Mouse (Mus musculus) left cerebral cortex, adult 11 months (tissue): ENCODE results near the gene St8sia1.

Source experiments
- DNase-seq: peaks from one replicate; pipeline ENCODE4 v3.0.0; 2022; ENCODE audit warnings: low spot score

Gene St8sia1

DNA sequence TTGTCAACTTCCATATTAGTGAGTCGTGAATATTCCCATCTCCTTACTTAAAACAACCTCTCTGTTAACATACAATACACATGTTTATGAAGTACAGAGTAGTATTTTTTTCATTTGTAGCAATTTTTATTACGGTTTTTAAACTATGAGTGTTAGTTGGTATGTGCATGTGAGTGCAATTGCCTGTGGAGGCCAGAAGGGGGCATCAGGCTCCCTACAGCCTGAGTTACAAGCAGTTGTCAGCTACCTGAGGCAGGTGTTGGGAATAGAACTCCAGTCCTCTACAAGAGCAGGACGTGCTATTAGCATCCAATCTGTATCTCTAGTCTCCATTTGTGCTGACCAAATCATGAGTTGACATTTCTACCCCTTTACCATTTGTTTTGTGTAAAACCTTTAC lies 19.8 kb downstream of the St8sia1 start:
- DNase-seq, result no peak

DNA sequence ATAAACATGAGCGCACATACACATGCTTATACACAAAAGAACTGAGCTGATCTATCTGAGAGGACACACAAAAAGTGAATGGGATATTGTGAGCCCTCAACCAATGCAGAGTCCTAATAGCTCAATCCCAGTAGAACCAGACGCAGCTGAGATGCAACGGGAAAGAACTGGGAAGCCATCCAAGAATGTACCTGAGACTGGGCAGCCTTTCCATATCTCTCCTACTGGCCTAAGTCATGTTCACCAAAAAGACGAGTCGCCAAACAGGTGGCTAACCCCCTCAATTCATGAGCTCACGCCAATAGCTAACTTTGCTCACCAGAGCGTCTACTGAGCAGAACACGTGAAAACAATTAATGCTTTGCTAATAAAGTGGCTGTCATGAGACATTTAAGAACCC lies 20.8 kb downstream of the St8sia1 start:
- DNase-seq, result no peak

DNA sequence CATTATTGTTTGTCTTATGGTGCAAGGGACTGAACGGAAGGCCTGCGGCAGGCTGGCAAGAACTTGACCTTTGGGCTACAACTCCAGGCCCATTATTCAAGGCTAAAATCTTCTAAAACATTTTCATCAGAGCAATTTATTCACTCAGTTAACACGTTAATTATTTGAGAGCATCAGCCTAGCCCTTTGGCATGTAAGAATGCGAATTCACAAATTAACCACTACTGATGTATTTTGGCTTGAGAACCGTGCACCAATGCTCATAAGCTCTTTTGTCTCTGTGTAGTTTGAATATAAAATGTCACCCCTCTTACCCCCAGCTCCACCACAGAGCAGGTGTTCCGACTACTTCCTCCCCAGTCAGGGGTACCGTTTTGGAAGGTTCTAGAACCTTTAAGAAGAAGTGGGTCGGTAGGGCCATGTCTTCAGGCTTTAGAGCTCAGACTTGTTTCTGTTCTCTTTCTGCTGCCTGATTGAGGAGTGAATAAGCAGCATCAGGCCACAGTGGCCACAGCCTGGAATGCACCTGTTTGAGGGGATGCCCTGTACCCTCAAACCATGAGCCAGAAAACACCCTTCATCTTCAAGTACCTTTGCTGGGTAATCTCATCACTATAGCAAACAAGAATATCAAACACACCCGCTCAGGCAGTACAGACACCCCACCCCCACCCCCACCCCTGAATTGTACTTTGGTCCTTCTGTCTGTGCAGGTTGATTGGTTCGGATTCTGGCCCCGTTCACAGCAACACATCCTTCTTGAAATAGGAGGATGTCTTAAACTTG lies 22.5 kb downstream of the St8sia1 start:
- no peak for DNase-seq

DNA sequence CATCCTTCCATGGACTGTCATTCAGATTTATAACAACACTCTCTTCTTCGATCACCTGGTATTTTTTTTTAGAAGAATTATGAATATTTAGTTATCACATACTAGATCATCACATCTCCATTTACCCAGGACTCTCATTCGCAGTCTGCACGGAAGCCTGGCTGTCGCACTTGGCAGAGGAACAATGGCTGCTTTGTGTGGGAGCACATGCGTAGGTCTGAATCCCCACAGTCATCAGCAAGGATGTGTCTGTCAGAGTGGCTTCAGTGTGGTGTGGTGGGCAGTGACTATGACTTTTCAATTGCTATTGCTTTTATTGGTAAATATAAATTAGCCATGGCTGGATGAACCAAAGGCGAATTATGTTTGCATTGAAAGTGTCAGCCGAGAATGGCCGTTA lies 23.2 kb downstream of the St8sia1 start:
- DNase-seq, result no peak

DNA sequence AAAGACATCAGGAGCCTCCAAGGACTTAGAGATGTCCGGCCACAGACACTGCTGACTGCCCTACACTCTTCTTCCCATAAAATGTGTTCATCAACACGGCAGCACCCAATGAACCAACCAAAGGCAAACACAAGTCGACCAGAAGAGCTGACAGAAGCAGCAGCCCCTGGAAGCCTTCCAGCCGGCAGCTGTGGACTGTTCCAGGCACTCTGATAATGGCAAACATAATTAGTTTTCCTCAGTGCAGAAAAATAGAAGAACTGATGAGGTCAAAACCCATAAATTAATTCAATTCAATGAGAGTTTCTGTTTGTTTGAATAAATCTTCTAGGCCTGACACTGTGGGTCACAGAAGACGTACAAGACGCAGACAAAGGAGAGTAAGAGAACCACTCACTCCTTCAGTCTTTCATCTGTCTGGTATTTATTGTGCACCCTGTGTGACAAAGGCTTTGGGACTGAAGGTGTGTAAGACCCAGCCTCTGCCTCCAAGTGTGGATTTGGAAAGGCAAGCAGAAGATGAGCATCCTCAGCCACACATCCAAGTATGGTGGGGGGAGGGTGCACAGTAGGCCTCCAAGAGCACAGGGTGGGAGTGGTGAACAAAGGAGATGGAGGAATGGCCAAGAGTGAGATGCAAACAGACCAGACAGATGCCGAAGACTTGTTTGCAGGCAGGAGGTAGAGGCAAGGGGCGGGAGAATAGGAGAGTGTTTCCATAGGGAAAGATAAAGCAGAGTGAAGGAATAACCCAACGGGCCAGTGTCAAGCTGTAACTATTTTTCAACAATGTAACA lies 25.5 kb downstream of the St8sia1 start:
- DNase-seq, result no peak

DNA sequence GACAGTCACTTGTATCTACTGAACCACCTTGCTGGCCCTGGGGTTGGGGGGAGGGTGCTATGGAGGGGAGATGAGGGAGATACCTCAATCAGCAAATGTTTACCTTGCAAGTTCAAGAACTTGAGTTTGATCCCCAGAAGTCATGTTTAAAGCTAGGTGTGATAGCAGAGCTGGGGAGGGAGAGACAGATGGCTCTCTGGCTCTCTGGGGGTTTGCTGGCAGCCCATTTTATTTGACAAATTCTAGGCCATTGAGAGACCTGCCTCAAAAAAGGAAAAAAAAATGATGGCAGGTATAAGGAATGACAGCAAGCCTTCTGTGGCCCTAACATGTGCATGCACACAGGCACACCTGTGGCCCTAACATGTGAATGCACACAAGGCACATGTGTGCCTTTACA lies 26.2 kb downstream of the St8sia1 start:
- DNase-seq, result no peak

DNA sequence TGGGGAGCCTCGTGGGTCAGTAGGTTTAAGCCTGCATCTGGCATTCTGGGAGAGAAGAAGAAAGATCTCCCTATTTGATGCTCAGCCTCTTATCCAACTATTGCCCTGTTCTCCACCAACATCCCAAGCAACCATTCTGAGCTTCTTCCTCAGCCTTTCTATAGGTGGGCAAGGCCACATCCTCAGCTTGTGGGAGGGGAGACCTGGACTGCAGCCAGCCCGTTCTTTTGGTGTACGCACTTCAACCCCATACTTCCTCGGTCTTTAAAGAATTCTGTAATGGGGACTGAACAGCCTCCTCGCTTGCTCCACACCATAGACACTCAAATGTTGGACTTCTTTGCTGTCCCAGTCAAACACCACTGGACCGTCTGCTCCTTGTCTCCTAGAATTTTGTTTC lies 31.7 kb downstream of the St8sia1 start:
- DNase-seq, result no peak

DNA sequence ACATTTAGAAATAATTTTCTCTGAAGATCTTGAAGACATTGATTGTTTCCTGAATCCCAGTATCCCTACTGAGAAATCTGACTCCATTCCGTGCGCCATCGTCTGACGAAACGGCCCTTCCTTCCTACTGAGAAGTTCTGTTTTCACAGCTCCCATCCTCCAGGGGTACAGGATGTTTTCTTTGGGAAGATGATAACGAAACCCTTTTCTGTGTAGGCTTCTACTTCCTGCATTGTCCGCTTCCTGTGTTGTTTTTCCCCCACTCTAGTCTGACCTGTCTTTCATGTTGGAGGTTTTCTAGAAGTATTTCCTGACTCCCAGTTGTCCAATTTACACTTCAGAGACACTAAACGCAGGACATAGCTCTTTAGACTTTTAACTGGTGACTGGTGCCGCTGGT lies 32.1 kb downstream of the St8sia1 start:
- no peak for DNase-seq

DNA sequence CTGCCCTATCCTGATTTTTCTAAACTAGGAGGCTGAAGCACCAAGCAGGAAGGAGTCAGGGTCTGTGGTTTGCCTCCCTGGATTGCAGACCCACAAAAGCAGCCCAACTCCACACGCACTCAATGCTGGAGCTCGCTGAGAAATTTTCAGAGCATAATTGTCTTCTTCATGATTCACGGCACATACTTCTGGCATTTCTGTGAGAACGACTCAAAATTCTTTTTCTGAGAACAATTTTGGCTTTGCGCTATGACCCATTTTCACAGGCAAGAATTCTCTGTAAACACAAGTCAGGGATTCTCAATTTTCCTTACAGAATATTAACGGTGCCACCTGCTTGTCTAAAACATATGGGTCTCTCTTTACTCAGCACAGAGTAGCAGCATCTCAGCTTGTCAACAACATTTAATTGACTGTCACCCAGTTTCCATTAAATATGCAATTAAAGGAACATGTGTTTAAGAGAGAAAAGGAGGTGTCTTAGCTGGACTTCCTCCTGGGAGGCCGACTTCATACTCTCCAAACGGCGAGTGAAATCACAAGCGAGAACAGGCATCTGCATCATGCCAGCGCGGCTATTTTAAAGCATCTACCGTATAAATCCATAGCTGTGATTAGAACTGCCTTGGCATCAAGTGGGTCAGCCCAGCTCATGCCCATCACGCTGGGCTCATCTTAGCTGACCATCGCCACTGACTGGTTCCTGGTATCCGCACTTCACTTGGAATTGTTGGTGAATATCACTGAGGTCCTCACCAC lies 35.5 kb downstream of the St8sia1 start:
- DNase-seq, result no peak

DNA sequence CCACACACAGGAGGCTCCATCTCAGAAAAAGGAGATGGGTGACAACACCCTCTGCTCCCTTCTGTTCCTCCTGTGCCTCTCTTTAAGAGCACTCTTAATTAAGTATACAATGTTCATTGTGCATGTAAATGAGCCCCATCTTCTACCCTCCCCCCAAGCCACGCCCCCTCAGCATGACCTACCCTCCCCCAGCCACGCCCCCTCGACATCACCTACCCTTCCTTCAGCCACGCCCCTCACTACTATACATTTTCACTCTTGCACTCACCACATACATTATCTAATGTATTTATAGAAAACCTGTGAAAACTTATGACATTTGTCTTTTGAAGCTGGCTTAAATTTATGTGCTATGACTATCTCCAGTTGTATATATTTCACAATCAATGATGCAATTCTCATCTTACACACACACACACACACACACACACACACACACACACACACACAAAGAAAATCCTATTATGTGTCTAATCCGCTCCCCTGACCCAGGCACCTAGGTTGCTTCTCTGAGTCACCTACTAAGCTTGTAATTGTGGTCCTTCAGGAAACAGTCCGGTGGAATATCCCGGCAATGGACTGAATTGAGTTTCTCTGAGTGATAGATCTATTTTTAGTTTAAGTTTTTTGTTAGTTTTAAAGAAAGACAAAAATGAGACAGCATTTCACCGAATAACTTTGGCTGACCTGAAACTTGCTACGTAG lies 37.2 kb downstream of the St8sia1 start:
- DNase-seq, result no peak

DNA sequence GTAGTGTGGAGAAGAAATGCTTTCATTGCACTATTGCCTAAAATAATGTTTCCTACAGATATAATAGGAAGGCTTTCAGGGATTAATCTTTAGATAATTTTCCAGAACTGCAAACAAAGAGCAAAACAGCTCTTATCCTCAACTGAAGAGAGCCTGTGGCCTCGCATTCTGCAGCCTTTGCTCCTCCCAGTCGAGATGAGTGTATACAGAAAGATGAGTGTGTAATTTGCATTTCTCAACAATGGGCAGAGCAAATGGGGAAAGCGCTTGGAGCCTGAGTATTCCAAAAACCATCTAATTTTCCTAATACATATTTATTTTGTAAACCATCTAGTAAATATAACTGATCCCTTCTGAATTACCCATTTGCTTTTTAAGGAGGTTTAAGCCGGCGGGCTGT lies 38.3 kb downstream of the St8sia1 start:
- no peak for DNase-seq

DNA sequence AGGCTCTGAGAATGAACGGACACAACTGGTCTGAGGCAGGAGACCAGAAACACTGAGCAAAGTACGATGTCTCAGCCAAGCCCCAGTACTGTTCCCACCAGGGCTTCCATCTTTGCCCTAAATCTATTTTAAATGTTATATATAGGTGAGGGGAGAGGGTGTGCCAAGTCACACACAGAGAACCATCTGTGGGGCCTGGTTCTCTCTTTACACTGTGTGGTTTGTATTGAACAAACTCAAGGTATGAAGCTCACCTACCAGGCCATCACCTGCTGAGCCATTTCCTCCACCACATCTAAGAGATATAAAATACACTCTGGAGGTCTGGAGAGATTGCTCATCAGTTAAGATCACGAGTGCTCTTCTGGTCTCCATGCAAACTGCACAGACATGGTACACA lies 38.9 kb downstream of the St8sia1 start:
- no peak for DNase-seq

DNA sequence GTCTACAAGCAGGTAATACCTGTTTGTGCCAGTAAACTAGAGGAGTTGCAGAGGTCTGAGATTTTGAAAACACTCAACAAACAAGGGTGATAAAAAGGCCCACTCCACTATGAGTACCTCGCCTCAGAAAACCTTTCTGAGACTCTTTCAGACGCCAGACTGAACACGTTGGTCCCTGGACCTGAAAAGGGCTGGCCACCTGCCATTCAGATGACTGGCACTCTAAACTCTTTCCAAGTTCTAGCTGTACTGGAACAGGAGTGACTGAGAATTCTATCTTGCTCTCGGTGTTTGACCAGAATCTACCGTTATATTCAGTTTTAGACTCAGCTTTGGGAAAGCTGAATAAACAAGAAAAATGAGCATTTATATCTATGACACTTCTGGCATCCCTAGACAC lies 43.4 kb downstream of the St8sia1 start:
- DNase-seq, result no peak

DNA sequence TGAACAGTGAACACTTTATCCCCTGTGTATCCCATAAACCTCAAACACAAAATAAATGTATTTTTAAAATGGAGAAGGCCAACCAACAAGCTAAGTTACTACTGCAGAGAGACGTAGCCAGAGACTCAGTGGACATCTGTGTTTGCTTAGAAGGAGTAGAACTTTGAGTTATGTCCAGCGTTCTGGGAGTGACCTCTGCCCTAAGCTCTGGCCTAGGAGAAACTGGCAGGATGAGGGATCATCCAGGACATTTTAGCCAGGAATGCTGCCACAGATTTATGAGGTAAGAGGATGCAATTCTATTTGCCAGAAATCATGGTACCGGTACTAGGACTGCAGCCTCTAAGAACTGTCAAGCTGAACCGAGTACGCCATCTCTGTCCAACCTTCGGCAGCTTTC lies 45.6 kb downstream of the St8sia1 start:
- no peak for DNase-seq

DNA sequence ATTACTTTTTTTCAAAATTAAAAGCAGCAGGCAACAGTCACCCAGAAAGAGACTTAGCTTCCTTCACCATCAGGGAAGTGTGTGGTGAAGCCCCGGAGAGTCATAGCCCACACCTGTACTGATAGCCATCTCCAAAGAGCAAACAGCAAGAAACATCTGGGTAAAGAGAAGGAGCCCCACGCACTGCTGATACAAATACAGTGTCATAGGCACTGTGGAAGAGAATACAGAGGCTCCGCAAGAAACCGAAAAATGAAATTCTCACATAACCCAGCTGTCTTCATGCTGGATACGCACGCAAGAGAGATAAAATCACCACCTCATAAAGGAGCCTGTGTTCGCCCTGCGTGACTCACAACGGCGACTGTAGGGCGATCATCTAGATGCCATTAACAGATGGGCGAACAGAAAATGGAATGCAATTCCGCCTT lies 46.8 kb downstream of the St8sia1 start:
- no peak for DNase-seq

DNA sequence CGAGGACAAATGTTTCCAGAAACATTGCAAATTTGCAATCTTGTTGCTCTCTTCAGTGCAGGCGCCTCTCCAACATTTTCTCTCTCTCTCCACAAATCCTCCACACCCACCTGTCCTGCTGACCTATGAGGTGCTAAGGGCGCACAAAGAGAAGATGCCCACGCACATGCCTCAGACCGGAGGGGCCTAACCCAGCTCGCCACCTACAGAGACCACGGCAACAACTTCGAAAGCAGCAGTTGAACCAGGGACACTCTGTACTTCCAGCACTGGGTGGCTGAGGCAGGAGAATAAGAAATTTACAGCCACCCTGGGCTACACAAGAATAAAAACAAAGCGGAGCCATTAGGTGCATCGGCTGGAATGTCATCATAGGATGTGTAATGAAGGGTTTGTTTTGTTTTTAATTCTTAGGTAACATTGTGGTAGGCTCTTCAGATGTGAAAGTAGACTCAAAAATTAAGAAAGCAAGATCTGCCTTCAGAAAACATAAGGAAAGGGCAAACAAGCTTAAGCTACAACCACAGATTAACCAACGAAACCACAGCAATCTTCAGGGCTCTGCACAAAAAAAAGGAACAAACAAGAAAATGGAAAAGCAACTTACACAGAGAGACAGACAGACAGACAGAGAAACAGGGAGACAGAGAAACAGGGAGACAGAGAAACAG lies 47.8 kb downstream of the St8sia1 start:
- DNase-seq, result no peak

DNA sequence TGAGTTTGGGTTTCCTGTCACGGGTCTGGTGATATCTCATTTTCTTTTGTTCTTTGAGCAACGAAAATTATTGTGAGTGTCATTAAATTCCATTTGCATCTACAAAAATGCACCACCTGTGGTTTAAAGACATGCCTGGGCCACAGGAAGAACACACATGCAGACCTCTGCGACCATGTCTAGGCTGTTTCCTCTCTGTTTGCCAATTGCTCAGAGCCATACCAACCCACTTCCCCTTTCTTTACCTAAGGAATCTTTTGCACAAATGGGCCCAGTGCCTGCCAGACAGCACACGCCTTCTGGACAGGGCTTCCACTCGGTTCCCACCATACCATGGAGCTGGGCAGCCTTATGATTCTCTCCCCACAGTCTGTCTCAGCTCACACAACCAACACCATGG lies 48.8 kb downstream of the St8sia1 start:
- no peak for DNase-seq

DNA sequence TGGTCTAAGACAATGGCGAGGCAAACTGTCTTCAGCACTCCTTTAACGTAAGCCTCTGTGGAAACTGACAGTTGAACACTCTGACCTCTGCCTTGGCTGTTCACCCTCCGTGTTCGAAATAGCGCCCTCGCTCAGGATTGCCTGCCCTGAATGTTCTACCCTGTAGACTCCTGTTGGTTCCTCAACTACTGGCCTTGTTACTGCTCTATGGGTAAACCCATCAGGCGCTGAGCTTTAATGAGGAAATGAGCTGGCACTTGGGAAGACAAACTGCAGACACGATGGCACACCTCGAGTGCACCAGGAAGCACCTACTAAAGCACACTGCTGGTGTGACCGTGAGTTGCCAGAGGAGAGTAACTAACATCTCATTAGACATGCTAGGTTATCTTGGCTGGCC lies 49.6 kb downstream of the St8sia1 start:
- DNase-seq, result no peak

DNA sequence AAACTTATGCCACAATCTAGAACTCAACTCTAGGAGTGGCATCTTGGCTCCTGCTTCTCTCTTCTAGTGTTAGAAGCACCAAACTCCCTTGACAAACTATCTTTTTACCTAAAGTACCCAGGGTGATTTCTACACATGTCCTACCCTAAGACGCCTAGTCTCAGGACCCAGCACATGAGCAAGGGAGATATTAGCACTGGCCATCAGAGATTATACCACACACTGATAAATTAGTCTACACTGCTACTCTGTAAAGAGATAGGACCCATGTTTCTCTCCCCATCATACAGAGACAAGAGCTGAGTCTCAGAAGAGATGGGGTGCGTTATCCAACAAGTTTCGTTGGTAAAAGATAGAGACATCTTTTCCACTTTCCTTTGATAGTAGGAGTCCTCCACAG lies 53.0 kb downstream of the St8sia1 start:
- DNase-seq, result no peak

DNA sequence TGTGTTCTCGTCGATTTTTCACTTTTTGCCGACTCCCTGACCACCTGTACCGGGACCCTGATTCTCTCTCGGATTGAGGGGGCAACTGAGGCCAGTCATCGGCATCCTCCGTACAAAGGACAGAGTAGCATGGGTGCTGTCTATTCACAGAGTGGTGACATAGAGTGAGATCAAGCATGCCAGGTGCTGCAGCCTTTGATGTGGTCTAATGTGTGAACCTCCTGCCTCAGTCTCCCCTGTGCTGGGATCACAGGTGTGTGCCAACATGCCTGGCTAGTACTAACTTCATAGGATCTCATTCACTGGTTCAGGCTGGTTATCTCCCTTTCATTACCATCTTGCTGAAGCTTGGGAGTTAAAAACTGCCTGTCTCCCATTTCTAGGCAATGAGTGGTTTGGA lies 53.5 kb downstream of the St8sia1 start:
- no peak for DNase-seq

DNA sequence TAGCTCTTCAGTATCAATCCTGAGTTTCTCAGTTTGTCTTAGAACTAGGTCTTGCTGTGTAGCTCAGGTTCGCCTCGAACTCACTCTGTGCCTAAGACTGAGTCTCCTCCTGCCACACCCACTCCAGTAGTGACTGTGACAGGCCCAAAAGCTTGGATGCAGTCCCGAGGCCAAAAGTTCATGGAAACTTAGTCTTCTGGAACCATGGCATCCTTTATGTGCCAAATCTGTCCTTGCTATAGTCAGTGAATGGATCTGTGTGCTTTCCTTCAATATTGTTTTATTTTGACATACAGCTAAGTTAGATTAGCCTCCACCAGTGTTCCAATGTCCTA lies 54.5 kb downstream of the St8sia1 start:
- DNase-seq, result no peak
